Mouse (Mus musculus): ENCODE measurements around the gene Gm14226. TPM values are rescaled to one million over a fixed set of nuclear protein-coding genes. Genes with fewer than 3 reads are reported as not detected.

Gene Gm14226
- total and polyA plus RNA-seq, 3 experiments = 0.07 to 0.08 TPM; not detected in 1

DNA sequence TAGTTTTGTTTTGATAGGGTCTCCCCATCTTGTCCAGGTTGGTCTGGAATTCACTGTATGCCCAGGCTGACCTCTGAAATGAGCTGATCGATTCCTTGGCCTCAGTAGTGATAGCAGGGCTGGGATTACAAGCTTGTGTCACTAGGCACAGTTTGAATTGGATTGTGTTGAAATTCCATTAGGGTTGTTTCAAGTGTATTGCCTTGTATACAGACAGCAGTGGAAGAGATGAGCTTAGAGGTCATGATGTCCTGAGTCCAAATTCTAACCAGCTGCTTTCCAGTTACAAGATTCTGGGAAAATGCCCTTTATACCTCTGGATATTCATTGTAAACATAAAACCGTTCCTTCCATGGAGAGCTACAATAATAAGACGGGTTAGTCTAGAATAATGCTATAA lies 55.3 kb downstream of the Gm14226 start:
- Histone ChIP-seq H3K4me1 (ENCODE audit: control insufficient read depth in 1 of 2, insufficient read depth in 2 of 2, low read length in 2 of 2) (peaks cover 4 to 28% of the 10 kb centered on the region in 2 experiments; a peak in 3 of 4 replicates), H3K79me2 (ENCODE audit: control insufficient read depth, insufficient read depth, low read length, poor library complexity) (peaks cover 44% of the 10 kb centered on the region), H3K27me3 (ENCODE audit: control insufficient read depth in 1 of 2, insufficient read depth in 2 of 2, low read length in 2 of 2) (no peaks in the 10 kb centered on the region), H3K36me3 (ENCODE audit: control insufficient read depth in 1 of 2, insufficient read depth in 2 of 2, low read length in 2 of 2) (peaks cover 0 to 22% of the 10 kb centered on the region in 2 experiments; a peak in 2 of 4 replicates), H3K9ac (ENCODE audit: control insufficient read depth, low read depth, low read length, poor library complexity, severe bottlenecking) (peak overlapping the region; percentile 99), H3K9me3 (replicated peaks; ENCODE audit: insufficient read depth, low read length) (no peaks in the 10 kb centered on the region), H3K27ac (ENCODE audit: control insufficient read depth, low read depth, low read length) (no peak overlapping the region; the same call in 1 of the 2 replicates), H3K4me3 (ENCODE audit: control insufficient read depth in 1 of 2, insufficient read depth in 1 of 2, low read depth in 2 of 2, low read length in 2 of 2) (peak overlapping the region; percentile 81 to 95)
- TF ChIP-seq GATA1 (IDR thresholded peaks at IDR 0.05; ENCODE audit: low read depth, low read length) = no peak
- TF ChIP-seq SMC3 (IDR thresholded peaks at IDR 0.05; ENCODE audit: low read depth, low read length) = no peak
- TF ChIP-seq POLR2AphosphoS2 (IDR thresholded peaks at IDR 0.05; ENCODE audit: low read length) = no peak
- no peak for TF ChIP-seq MAFK (IDR thresholded peaks at IDR 0.05; ENCODE audit: borderline replicate concordance, low read depth, low read length)
- no peak for TF ChIP-seq SIN3A (IDR thresholded peaks at IDR 0.05; ENCODE audit: low read length)
- no peak for TF ChIP-seq MAX (IDR thresholded peaks at IDR 0.05; ENCODE audit: low read length)
- TF ChIP-seq GABPA (IDR thresholded peaks at IDR 0.05; ENCODE audit: low read depth, low read length) = no peak
- TF ChIP-seq ZKSCAN1 (IDR thresholded peaks at IDR 0.05; ENCODE audit: low read depth, low read length) = no peak
- TF ChIP-seq EP300 (IDR thresholded peaks at IDR 0.05; ENCODE audit: low read depth in 1 of 2, low read length in 2 of 2) = no peak
- DNase-seq (ENCODE audit: low read depth, low spot score) = no peak

- Histone ChIP-seq H3K4me1 (ENCODE audit: control insufficient read depth in 1 of 2, insufficient read depth in 2 of 2, low read length in 2 of 2) (peaks cover 4 to 28% of the 10 kb centered on the region in 2 experiments; a peak in 3 of 4 replicates), H3K9ac (ENCODE audit: control insufficient read depth, low read depth, low read length, poor library complexity, severe bottlenecking) (peak within 1 kb of the TSS; percentile 99), H3K27me3 (ENCODE audit: control insufficient read depth in 1 of 2, insufficient read depth in 2 of 2, low read length in 2 of 2) (no peaks in the 10 kb centered on the region), H3K27ac (ENCODE audit: control insufficient read depth, low read depth, low read length) (peak within 1 kb of the TSS; percentile 77), H3K36me3 (ENCODE audit: control insufficient read depth in 1 of 2, insufficient read depth in 2 of 2, low read length in 2 of 2) (peaks cover 0 to 22% of the 10 kb centered on the region in 2 experiments; a peak in 2 of 4 replicates), H3K9me3 (replicated peaks; ENCODE audit: insufficient read depth, low read length) (no peaks in the 10 kb centered on the region), H3K4me3 (ENCODE audit: control insufficient read depth in 1 of 2, insufficient read depth in 1 of 2, low read depth in 2 of 2, low read length in 2 of 2) (peak within 1 kb of the TSS; percentile 81 to 95), H3K79me2 (ENCODE audit: control insufficient read depth, insufficient read depth, low read length, poor library complexity) (peaks cover 44% of the 10 kb centered on the region)
- DNase-seq (ENCODE audit: low read depth, low spot score) = peak; percentile 95
- TF ChIP-seq TBP (IDR thresholded peaks at IDR 0.05; ENCODE audit: low read depth, low read length) = peak; percentile 96
- peak; percentile 77 for TF ChIP-seq MAZ (IDR thresholded peaks at IDR 0.05; ENCODE audit: low read depth, low read length)
- TF ChIP-seq E2F4 (IDR thresholded peaks at IDR 0.05; ENCODE audit: borderline replicate concordance, low read depth, low read length) = peak; percentile 78; the same call in 1 of the 2 replicates
- TF ChIP-seq TCF12 (IDR thresholded peaks at IDR 0.05; ENCODE audit: low read depth, low read length) = no peak
- TF ChIP-seq ZMIZ1 (IDR thresholded peaks at IDR 0.05; ENCODE audit: low read depth, low read length) = peak; percentile 94
- no peak for TF ChIP-seq CTCF (IDR thresholded peaks at IDR 0.05 in 2 of 3, conservative IDR thresholded peaks at IDR 0.05 in 1 of 3; ENCODE audit: control insufficient read depth in 1 of 3, insufficient read depth in 1 of 3, low read depth in 2 of 3, low read length in 3 of 3, poor library complexity in 1 of 3, severe bottlenecking in 1 of 3)
- peak; percentile 74; the same call in 1 of the 2 replicates for TF ChIP-seq POLR2AphosphoS2 (IDR thresholded peaks at IDR 0.05; ENCODE audit: low read length)
- TF ChIP-seq ELF1 (IDR thresholded peaks at IDR 0.05; ENCODE audit: low read depth, low read length) = 0 out of 2 replicates have a peak, but pooled peaks have one; percentile 40
- TF ChIP-seq MYC (IDR thresholded peaks at IDR 0.05; ENCODE audit: low read depth, low read length) = peak; percentile 61
- TF ChIP-seq SIN3A (IDR thresholded peaks at IDR 0.05; ENCODE audit: low read length) = peak; percentile 84
- peak; percentile 93 for TF ChIP-seq MXI1 (IDR thresholded peaks at IDR 0.05; ENCODE audit: low read depth, low read length)
- TF ChIP-seq KAT2A (conservative IDR thresholded peaks at IDR 0.05; ENCODE audit: low read depth, low read length) = peak; percentile 76
- no peak for TF ChIP-seq ETS1 (IDR thresholded peaks at IDR 0.05; ENCODE audit: low read depth, low read length)
- TF ChIP-seq MAX (IDR thresholded peaks at IDR 0.05; ENCODE audit: low read length) = peak; percentile 81; the same call in 1 of the 2 replicates
- 0 out of 4 replicates have a peak, but pooled peaks of 1 of the 2 experiments have one; percentile 8 for TF ChIP-seq EP300 (IDR thresholded peaks at IDR 0.05; ENCODE audit: low read depth in 1 of 2, low read length in 2 of 2)
- TF ChIP-seq UBTF (IDR thresholded peaks at IDR 0.05; ENCODE audit: borderline replicate concordance, insufficient read depth, low read depth, low read length) = 0 out of 2 replicates have a peak, but pooled peaks have one; percentile 41
- no peak for TF ChIP-seq TAL1 (IDR thresholded peaks at IDR 0.05; ENCODE audit: low read length)
- peak; percentile 47; the same call in 1 of the 2 replicates for TF ChIP-seq NRF1 (IDR thresholded peaks at IDR 0.05; ENCODE audit: insufficient read depth, low read depth, low read length, poor library complexity, severe bottlenecking)
- peak; percentile 96 for TF ChIP-seq HCFC1 (IDR thresholded peaks at IDR 0.05; ENCODE audit: low read depth, low read length)
- TF ChIP-seq NELFE (IDR thresholded peaks at IDR 0.05; ENCODE audit: low read depth, low read length) = peak; percentile 92
- TF ChIP-seq POLR2A (IDR thresholded peaks at IDR 0.05; ENCODE audit: control insufficient read depth in 1 of 2, insufficient read depth in 1 of 2, low read depth in 1 of 2, low read length in 2 of 2, poor library complexity in 1 of 2) = peak; percentile 78 to 97; a peak in 3 of 4 replicates
These were observed 56.1 kb downstream of the Gm14226 start, which contains the start of gene Ahcy for GRCm38 (mm10) chr2:155073978-155074765. Ahcy (minus strand) TSS chr2:155074497.
